Mouse (Mus musculus): Measurements from ENCODE around the gene Tbc1d20. TPM values are rescaled to one million over a fixed set of nuclear protein-coding genes. Genes with fewer than 3 reads are reported as not detected.
"Not testable (repeated sequence)": the region's sequence is repeated elsewhere in the genome, so short reads cannot be mapped to it uniquely, and the experiment has no call there.

Tbc1d20 gene
- 100 to 1,000 TPM in 1 of 2 experiments, 10 to 100 TPM in 1; 93.0 to 101 TPM for total RNA-seq (2021)
- long read RNA-seq, experiment 1, transcript Tbc1d20-201 (8 exons, 3,386 nt): major isoform, 30 of 61 reads
- long read RNA-seq, experiment 1, partial matches to known transcripts: 19 of 61 reads
- long read RNA-seq, experiment 1, other reads (novel, unspliced or antisense): 11 of 61 reads
- long read RNA-seq, experiment 2, transcript Tbc1d20-201 (8 exons, 3,386 nt): major isoform, 20 of 59 reads
- long read RNA-seq, experiment 2, partial matches to known transcripts: 33 of 59 reads
- long read RNA-seq, experiment 2, other reads (novel, unspliced or antisense): 5 of 59 reads

DNA sequence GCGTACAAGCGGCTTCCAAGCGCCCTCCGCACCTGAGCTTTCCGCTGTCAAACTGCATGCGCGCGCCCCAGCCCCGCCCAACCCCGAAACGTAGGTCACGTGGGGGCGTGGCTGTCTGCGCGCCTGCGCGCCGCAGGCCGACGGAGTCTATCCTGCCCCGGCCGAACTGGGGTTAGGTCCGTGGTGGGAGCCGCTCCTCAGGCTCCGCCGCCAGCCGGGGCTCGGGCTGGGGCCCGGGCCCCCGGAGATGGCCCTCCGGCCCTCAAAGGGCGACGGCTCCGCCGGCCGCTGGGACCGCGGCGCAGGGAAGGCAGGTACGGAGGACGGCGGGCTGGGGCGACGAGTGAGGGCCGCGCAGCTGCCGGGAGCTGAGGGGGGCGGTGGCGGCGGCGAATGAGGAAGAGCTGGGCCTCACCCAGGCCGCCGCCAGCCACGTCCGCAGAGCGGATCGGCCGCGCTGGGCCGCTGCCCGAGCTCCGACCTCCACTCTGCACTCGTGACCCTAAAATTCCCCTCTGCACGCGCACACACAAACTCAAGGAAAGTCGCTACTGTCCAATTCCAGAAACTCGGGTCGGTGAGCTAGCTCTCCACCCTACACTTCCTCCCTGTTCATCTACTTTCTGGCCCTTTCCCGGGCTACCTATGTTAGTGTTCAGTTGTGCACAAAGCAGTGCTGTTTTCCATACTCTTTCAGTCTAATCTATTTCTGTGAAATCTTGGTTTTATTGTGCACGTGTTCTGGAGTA, at the start of gene Tbc1d20:
Gene Tbc1d20 (plus strand): TSS at position 102 of the 749 bp plus-strand sequence.
- peak; percentile 80 to 82 for DNase-seq (ENCODE audit: low spot score in 2 of 2)

DNA sequence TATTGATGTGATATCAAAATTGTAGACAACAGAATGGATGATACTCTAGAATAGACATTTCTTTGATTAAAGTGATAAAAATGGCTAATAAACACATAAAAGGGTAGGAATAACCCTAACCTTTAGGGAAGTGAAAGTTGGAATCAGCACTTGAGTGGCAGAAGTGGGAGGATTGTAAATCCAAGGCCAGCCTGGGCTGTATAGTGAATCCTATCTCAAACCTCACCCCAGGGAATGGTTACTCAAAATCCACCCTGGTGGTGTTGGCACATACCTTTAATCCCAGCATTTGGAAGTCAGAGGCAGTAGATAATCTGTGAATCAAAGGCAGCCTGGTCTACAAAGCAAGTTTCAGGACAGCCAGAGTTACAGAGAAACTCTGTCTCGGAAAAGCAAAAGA, 46.4 kb upstream of the Tbc1d20 start:
- DNase-seq (ENCODE audit: low spot score in 2 of 2): no peak

DNA sequence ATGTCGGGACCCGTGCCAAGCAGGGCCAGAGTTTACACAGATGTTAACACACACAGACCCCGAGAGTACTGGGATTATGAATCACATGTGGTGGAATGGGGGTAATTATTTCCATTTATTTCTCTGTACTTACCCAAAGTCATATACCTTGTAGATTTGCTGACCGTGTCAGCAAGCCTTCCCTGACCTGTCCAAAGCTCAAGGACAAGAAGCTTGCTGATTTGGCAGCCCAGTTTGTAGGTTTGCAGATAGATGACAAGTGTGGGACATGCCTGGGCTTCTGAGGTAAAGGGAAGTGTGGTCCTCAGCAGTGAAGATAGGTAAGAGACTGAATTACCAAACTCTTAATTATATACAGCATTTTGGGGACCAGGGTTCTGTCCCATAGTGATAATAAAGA, 43.1 kb upstream of the Tbc1d20 start:
- no peak for DNase-seq (ENCODE audit: low spot score in 2 of 2)

DNA sequence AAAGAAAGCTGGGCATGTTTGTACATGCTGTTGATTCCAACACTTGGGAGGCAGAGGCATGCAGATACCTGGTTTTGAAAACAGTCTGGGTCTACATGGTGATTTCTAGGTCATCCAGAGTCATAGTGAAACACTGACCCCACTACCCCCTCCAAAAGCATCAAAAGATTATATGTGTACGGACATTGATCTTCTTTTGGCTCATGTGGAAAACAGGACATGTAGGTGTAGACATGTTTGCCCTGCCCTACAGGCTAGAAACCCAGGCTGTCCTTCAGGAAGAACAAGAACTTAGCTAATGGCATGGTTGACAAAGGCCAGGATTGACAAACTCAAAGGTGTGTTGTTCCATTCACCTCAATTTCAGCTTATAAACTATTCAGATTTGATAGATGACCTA, 33.9 kb upstream of the Tbc1d20 start:
- DNase-seq (ENCODE audit: low spot score in 2 of 2): no peak

DNA sequence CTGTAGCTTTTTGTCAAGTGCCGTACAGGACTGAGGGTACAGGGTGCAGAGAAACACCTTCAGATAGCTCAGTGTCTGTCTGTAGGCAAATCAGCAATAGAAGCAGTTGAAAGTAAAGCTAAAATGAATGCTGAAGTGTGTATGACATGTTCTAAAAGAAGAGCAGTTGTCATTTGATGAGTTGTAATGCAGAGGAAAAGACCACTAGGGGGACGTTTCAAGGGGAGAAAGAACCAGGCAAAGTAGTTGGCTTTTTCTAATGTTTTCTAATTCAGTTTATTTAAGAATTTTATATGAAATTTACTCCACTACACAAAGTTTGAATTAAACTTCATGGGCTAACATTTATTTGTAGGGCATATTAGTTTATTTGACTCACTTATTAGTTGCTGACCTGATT, 20.0 kb upstream of the Tbc1d20 start:
- no peak for DNase-seq (ENCODE audit: low spot score in 2 of 2)

DNA sequence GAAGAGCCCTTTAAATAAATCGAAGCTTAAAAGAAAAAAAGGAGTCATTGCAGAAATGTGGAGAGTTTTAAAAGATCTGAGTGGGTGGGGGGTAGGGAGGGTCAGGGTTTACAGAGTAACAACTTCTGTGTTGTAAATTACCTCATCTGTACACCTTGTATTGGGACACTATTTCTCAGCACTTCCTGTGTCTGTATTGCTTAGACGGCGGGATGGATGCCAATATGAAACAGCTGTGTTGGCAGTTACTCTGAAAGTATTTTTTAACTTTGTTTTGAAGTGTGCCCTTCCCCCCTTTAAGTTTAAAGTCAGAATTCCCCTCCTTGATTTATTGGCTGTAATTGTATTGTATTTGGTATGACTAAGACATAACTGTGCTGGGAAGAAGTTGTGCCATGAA, 12.2 kb upstream of the Tbc1d20 start:
- no peak for DNase-seq (ENCODE audit: low spot score in 2 of 2)

DNA sequence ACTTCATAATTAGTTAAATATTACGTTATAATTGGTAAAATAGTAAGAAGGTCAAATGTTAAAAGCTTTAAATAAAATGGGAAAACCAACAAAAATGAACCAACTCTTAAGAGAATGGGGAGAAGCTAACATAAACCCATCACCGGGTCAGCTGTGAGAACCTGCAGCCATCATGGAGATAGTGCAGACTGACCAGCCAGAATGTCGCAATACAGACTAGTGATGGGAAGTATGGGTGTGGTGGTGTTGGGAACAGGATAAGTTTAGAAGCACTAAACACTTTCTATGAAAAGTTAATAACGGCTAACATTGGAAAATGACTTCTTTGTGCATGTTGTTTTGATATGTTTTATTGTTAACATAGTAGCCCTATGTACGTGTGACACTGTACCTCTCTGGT, 6.1 kb upstream of the Tbc1d20 start:
- no peak for DNase-seq (ENCODE audit: low spot score in 2 of 2)

DNA sequence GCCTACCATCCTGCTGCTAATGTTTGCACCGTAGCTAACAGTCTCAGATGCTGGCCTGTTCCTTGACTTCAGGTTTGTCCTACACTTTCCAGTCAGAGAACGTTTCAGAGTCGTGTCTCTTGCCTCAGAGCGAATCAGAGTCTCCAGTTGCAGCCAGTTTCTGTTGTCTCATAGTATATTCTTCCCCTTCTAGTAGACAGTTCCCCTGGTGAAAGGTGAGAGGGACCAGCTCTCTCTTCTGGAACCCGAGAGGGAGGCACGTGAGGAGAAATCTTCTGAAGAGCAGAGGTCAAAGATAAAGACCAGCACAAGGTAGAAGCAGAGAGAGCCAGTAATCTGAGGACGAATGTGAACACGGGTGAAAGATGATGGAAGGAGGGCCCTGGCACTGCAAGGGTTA, 5.6 kb upstream of the Tbc1d20 start:
- no peak for DNase-seq (ENCODE audit: low spot score in 2 of 2)

DNA sequence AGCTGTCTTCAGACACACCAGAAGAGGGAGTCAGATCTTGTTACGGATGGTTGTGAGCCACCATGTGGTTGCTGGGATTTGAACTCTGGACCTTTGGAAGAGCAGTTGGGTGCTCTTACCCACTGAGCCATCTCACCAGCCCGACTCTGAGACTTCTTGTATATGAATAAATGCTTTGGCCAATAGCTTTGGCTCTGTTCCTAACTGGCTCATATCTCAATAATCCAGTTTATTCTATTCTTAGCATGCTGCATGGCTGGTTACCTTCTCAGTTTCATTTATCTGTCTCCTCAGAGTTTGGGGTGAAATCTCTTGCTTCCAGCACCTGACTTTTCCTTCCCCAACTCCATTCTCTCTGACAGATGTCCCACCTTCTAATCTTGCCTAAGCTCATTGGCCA, 4.0 kb upstream of the Tbc1d20 start:
- DNase-seq (ENCODE audit: low spot score in 2 of 2): not testable (repeated sequence)

DNA sequence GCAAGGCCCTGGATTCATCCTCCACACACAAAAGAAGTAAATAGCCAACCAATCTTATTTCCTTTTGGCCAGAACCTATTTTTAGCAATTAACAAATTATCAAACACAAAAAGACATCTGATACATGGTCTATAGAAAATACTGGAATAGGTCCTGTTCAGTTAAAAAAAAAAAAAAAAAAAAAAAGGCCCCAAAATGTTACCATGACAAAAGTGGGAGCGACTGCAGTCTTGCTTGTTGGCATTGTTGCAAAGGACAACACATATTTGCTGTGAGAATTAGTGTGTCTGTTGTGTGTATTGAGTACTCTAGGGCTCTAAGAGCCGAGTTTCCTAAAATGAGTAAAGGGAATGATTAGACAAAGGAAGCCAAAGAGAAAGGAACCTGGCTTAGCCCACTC, 1.2 kb upstream of the Tbc1d20 start:
- DNase-seq (ENCODE audit: low spot score in 2 of 2): no peak

DNA sequence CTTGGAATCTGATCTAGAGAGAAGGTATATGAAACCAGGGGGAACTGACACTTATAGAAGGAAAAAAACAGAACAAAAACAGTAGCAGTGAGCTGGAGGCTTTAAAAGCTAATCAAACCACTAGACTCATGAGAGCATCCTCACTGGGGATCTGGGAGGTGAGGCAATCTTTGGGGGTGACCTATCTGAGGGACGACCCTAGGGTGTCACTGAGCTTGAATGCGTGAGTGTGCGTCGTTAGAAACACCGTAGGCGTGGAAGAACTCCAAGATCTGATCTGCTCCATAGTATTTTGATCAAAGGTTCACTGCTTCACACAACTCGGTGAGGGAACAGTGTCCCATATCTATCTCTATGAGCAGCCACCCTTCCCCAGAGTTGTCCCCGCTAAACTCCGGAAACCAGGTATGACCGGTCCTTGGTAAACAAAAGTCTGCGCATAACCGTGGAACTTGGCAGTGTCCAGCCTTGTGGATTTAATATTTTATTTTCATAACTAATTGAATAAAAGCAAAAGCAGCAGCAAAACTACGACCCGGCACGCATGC, 375 bp upstream of the Tbc1d20 start:
- no peak for DNase-seq (ENCODE audit: low spot score in 2 of 2)

DNA sequence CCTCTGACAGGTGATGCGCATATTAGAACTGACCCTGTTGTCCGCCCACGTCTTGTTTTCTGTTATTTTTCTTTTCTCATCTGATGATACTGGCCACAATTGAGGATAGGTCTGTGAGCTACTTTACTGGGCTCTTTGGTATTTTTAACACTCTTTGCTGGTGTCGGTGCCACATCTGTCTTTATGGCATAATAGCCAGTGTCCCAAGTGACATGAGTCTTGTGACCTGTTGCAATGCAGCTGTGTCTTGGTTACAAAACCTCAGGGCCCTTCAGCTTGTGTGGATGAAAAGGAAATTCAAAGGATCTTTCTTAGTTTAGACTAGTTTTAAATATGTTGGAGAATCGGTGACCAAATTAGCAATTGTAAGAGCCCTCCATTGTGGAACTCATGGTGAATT, 913 bp downstream of the Tbc1d20 start:
- DNase-seq (ENCODE audit: low spot score in 2 of 2): no peak

DNA sequence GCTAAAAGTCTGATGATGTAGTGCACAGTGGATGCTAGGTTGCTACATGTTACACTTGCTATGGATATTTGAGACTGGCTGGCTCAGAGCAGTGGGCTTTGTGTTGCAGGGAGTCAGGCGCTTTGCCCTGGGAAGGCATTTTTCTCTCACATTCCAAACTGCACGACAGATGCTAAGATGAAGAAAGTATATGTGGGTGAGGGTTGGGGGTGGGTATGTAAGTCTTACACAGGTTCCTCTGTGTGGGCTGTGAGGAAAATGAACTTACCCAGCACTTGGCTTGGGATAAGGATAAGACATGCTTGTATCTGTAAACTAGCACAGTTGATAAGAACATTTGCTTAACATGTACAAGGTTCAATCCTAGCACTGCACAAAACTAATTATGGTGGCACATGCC, 9.2 kb downstream of the Tbc1d20 start:
- DNase-seq (ENCODE audit: low spot score in 2 of 2): no peak

DNA sequence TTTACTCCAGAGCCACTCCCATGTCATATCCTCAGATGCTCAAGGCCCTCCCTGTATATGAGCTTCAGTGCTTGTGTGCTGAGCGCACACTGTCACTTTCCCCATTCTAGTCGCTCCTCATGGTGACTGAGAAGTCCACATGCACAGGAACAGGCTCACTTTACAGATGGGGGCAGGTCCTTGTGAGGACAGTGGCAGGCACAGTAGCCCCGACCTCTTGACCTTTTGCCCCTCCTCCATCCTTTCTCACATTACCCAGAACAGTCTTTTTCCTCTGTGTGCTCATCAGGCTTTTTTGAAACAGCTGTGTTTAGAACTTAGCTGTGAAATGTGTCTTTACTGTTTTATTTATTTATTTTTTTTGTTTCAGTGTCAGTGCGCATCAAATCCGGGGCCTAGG, 10.2 kb downstream of the Tbc1d20 start:
- no peak for DNase-seq (ENCODE audit: low spot score in 2 of 2)

DNA sequence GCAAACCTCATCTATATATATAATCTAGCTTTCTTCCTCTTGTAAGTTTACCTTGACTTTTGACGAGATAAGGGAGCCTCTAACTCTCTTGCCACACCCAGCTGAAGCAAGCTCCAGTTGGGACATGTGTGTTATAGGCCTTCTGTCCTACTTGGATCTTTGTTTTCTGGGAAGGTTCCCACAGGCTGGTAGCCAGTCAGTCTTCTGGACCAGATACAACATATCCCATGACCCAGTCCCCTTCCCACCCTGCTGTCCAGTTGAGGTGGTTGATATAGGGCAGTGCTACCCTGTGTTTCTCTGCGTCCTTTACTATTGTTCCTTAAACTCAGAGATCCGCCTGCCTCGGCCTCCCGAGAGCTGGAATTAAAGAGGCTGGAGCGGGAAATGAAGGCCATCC, 11.9 kb downstream of the Tbc1d20 start:
- DNase-seq (ENCODE audit: low spot score in 2 of 2): no peak

DNA sequence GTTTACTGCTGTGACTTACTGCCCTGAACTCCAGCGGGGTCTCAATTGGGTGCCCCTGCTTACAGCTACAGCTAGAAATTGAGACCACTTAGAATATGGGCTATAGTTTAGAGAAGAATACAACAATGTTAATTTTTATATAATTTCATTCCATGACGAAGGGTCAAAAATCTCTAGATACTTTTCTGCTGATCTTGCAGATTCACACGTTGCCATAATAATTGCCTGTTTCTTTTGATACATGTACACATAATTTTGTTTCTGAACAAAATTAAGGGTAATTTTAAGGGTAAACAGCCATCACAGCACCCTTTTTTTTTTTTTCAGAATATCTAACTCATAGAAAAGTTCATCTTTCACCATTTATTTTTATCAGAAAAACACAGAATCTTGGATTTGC, 13.6 kb downstream of the Tbc1d20 start:
- no peak for DNase-seq (ENCODE audit: low spot score in 2 of 2)

DNA sequence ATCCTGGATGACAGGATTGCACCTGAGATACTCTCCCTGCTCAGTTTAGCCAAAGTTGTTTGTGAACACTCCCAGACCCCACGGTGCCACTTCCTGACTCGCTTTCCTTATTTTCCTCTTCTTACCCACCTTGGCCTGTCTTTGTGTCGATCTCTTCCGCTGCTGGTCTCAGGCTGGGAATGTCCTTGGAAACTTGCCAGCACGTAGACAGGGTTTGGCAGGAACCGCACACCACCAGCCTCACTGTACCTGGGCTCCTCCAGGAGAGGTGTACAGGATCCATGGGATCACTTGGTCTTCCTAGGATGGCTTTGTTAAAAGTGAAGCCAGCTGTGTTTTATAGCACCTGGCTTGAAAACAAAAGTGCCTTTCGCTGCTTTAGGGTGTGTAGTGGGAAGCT, 19.4 kb downstream of the Tbc1d20 start:
- DNase-seq (ENCODE audit: low spot score in 2 of 2): no peak

DNA sequence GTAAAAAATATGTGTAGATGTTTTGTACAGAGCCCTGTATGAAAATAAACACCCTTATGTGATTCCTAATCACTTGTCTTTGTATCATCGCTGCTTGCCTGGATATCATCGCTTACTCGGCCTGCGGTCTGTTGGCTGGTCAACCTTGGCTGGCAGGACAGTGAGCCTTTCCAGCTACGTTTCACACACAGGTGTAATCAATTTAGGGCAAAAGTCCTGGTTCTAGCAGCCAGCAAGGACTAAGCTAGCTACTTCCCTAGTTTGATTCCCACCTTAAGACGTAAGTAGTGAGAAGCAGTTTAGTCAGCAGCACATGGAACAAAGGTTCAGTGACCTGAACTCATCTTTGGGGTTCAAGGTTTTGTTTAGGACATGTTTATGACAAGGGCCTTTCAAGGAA, 20.3 kb downstream of the Tbc1d20 start:
- DNase-seq (ENCODE audit: low spot score in 2 of 2): no peak

DNA sequence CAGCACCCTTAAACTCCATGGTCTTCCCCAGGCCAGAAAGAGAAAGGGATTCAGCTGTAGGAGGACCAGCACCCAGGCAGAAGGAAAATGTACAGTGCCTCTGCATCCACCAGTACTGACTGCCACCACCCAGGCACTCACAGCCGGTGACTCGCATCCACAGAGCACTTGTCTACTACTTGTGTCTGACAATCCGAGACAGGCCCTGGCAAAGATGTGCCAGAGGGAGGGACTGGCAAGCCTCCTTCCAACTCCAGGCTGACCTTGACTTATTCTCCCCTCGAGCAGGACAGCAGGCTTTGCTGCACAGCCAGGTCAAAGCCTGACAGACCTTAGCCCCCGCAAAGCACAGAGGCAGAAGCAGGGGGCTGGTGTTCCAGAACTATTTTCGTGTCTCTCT, 23.4 kb downstream of the Tbc1d20 start:
- no peak for DNase-seq (ENCODE audit: low spot score in 2 of 2)

DNA sequence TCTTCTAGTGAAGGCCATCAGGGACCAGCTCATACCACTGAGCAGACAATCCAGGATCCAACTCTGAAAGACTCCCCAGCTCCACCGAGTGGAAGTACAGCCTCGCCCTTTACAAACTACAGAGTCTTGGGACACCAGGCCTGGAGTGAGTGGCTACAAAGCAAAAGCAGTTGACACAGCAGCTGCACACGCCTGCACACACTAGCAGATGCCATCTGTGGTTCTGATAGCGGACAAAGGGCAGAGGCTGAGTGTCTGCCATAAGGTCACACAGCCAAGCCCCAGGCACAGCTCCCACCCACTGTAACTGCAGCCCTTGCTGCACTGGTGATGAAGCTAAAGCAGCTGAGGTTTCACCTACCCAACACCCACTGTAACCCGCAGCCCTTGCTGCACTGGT, 27.9 kb downstream of the Tbc1d20 start:
- no peak for DNase-seq (ENCODE audit: low spot score in 2 of 2)

DNA sequence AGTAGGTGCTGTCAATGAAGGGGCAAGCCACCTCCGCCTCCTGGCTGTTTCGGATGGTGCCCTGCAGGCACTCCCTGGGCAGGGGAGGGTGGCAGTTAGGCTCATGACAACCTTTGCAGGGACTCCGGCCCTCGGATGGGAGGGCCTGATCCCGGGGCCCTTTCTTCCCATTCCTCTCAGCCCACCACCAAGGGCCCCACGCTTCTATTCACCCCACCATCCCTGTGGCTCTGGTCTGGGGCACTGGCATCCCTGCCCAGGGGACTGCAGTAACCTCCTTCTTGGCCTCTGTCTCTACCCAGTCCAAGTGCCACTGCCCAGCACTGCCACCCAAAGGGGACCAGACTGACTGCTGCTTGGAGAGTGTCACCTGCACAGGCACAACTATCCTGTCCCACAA, 28.6 kb downstream of the Tbc1d20 start:
- no peak for DNase-seq (ENCODE audit: low spot score in 2 of 2)

DNA sequence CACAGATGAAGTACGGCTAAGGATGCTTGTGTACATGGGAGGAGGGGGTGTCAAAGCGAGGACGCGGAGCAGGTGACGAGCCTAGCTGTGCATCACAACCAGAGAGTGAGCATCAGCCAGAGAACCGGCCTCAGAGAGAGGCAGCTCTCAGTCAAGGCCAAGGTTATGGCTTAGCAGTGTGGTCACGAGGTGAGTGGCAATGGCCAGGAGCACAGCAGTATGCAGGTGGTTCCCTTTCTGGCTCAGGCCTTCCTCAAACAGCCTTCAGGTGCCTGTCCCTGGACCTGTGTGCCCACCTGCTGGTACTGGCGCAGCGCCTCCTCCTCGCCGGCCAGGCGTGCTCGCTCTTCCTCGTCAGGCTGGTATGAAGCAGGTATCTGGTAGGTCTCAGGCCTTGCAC, 30.3 kb downstream of the Tbc1d20 start:
- DNase-seq (ENCODE audit: low spot score in 2 of 2): no peak

DNA sequence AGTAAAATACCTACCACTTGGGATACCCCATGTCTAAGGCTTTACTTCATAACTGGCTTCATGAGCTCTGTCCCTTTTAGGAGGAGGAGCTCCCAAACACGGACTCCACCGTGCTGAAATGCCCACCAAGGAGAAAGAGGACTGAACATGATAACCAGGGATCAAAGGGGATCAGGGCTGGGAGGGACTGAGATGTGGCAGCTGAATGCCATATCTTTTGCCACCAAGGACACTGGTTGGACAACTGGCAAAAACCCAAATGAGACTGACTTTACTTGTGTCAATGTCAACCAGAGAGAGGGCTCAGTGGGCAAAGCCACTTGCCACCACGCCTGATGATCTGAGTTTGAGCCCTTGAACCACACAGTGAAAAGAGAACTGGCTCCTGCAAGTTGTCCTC, 31.2 kb downstream of the Tbc1d20 start:
- DNase-seq (ENCODE audit: low spot score in 2 of 2): no peak

All from adrenal gland, postnatal 4 days (tissue).